Mouse (Mus musculus) CH12.LX (cell line): ENCODE measurements around the gene Wdr24. TPM values are rescaled to one million over a fixed set of nuclear protein-coding genes. Genes with fewer than 3 reads are reported as not detected.

Experiments used
- DNase-seq: peaks from one replicate; pipeline ENCODE4 v3.0.0-alpha.2; 2013; ENCODE audit errors: extremely low read depth
- H3K27ac ChIP-seq: 2 replicates; pipeline ENCODE4 v1.5.1; 2012; ENCODE audit warnings: low read depth, mild to moderate bottlenecking, control low read depth, moderate library complexity; ENCODE audit not compliant: insufficient read depth
- H3K27me3 ChIP-seq: replicated peaks from 2 replicates; pipeline ENCODE3; 2012; ENCODE audit warnings: inconsistent platforms
- H3K36me3 ChIP-seq, 2 experiments: replicated peaks in 1 of 2; 2 replicates each; pipeline versions ENCODE3 to v1.6.1; 2012; ENCODE audit warnings: inconsistent platforms in 1 of 2, low read length in 1 of 2, mild to moderate bottlenecking in 1 of 2, mixed read lengths in 1 of 2, moderate library complexity in 1 of 2; ENCODE audit not compliant: control insufficient read depth in 1 of 2, insufficient read depth in 1 of 2
- H3K4me1 ChIP-seq, 2 experiments: 2 replicates each; pipeline ENCODE4 v1.6.1; 2012; ENCODE audit warnings: inconsistent platforms in 1 of 2, moderate library complexity in 1 of 2; ENCODE audit not compliant: insufficient read depth in 2 of 2, control insufficient read depth in 1 of 2
- H3K4me2 ChIP-seq: 2 replicates; pipeline ENCODE4 v1.6.1; 2012; ENCODE audit warnings: low read depth, mild to moderate bottlenecking, control low read depth; ENCODE audit not compliant: poor library complexity, insufficient read depth, severe bottlenecking
- H3K4me3 ChIP-seq, 3 experiments: fragments of 150-350 bp in 1 of 3; sonication (generic) in 1 of 3; replicated peaks in 1 of 3; 2 replicates each; pipeline versions ENCODE3 to v1.5.1; 2011 to 2012; ENCODE audit warnings: low read depth in 2 of 3, low read length in 2 of 3, mild to moderate bottlenecking in 2 of 3, moderate library complexity in 2 of 3, control low read depth in 1 of 3, improper control_type of control experiment in 1 of 3, inconsistent platforms in 1 of 3, mixed read lengths in 1 of 3; ENCODE audit not compliant: poor library complexity in 1 of 3
- H3K79me2 ChIP-seq: replicated peaks from 2 replicates; pipeline ENCODE4 v1.6.1; 2012; ENCODE audit warnings: mild to moderate bottlenecking, moderate library complexity; ENCODE audit not compliant: control insufficient read depth, poor library complexity, insufficient read depth, severe bottlenecking; ENCODE audit errors: extremely low read depth
- H3K9ac ChIP-seq: 2 replicates; pipeline ENCODE4 v1.6.1; 2012; ENCODE audit warnings: low read depth, mild to moderate bottlenecking, control low read depth, moderate library complexity; ENCODE audit not compliant: insufficient read depth
- H3K9me3 ChIP-seq: replicated peaks from 2 replicates; pipeline ENCODE3; 2012; ENCODE audit warnings: low read length, inconsistent platforms, mixed read lengths
- BHLHE40 ChIP-seq: IDR thresholded peaks from 2 replicates; pipeline ENCODE4 v1.6.1; 2011; ENCODE audit warnings: mild to moderate bottlenecking, low read depth, low read length, improper control_type of control experiment
- CHD2 ChIP-seq: IDR thresholded peaks from 2 replicates; pipeline ENCODE4 v1.6.1; 2011; ENCODE audit warnings: low read length, improper control_type of control experiment
- E2F4 ChIP-seq: IDR thresholded peaks from 2 replicates; pipeline ENCODE4 v1.6.1; 2011; ENCODE audit warnings: low read depth, low read length, improper control_type of control experiment; ENCODE audit not compliant: insufficient replicate concordance
- HCFC1 ChIP-seq: IDR thresholded peaks from 2 replicates; pipeline ENCODE4 v1.6.1; 2012; ENCODE audit warnings: low read depth, mild to moderate bottlenecking, inconsistent platforms, low read length, improper control_type of control experiment
- JUN ChIP-seq: IDR thresholded peaks from 2 replicates; pipeline ENCODE4 v1.6.1; 2011; ENCODE audit warnings: low read depth, mild to moderate bottlenecking, low read length, improper control_type of control experiment, moderate library complexity; ENCODE audit not compliant: insufficient read depth
- MAFK ChIP-seq: IDR thresholded peaks from 2 replicates; pipeline ENCODE4 v1.6.1; 2011; ENCODE audit warnings: low read length, improper control_type of control experiment; ENCODE audit not compliant: insufficient replicate concordance
- MXI1 ChIP-seq: IDR thresholded peaks from 2 replicates; pipeline ENCODE4 v1.6.1; 2011; ENCODE audit warnings: mild to moderate bottlenecking, low read depth, low read length, improper control_type of control experiment
- MYC ChIP-seq: IDR thresholded peaks from 2 replicates; pipeline ENCODE4 v1.6.1; 2011; ENCODE audit warnings: low read depth, mild to moderate bottlenecking, improper control_type of control experiment, low read length
- PAX5 ChIP-seq: IDR thresholded peaks from 2 replicates; pipeline ENCODE4 v1.6.1; 2012; ENCODE audit warnings: low read length, inconsistent platforms, mixed read lengths
- USF1 ChIP-seq: IDR thresholded peaks from 2 replicates; pipeline ENCODE4 v1.6.1; 2014; ENCODE audit warnings: low read depth, mild to moderate bottlenecking, inconsistent platforms, low read length, improper control_type of control experiment
- USF2 ChIP-seq: conservative IDR thresholded peaks from 2 replicates; pipeline ENCODE4 v1.6.1; 2011; ENCODE audit warnings: low read depth, low read length, improper control_type of control experiment
- dilution Hi-C: fragments of 300-500 bp; cut with MboI; formaldehyde crosslinking; loops from 2 replicates; pipeline ENCODE4 v1.14.3; 2020; ENCODE audit warnings: low sequenced_read_pairs; ENCODE audit not compliant: extremely low pct_unique_long_range_greater_than_20kb, extremely low pct_ligation_motif_present
- in situ Hi-C: fragments of 300-500 bp; cut with MboI; formaldehyde crosslinking; loops from 3 replicates; pipeline ENCODE4 v1.14.3; 2019; ENCODE audit warnings: low sequenced_read_pairs, low pct_ligation_motif_present, low pct_unique_long_range_greater_than_20kb, mixed read lengths
- polyA plus RNA-seq: library from polyadenylated mRNA; unstranded; fragments of >175 nt; gene quantifications from 2 replicates; pipeline ENCODE4 v1.2.1, GENCODE M21; 2012; ENCODE audit warnings: low read depth; ENCODE audit not compliant: insufficient read length
- total RNA-seq, 2 experiments: library from RNA; depleted of rRNA; stranded (reverse); fragments of 300-350 nt in 1 of 2; fragments of >200 nt in 1 of 2; gene quantifications; 2 replicates each; pipeline ENCODE4 v1.2.3; 2012 to 2014

Wdr24 gene
- total and polyA plus RNA-seq, 3 experiments, result 20.4 to 28.6 (median 20.9) TPM

DNA sequence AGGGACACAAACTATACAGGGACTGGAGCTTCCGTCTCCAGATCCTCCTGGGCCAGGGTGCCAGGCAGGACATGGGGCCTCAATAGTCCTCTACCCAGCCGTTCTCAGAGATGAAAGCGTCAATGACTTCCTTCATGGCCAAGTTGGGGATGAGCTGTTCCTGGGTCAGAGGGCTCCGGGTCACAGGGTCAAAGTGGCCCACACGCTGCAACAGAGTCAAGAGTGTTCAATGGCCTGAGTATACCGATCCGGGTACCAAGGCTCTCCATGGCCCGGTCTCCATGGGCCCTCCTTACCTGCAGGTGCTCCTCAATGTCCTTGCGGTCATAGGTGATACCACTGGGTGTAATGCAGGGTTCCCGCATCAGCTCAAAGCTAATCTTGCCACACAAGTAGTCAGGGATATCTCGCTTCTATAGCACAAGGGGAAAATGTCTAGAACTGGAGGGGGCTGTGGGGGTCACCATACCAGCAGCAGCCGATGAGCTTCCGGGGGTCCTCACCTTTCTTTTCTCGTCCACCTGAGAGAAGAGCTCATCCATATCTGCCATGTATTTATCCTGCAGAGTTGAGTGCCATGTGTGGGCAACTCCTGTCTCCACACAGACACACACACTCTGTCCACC, 7.5 kb downstream of the Wdr24 start:
- DNase-seq, result no peak
- in situ Hi-C loops (no loop called here), dilution Hi-C loops (no loop called here)
- Histone ChIP-seq H3K4me1 (peaks cover 23 to 54% of the 10 kb centered on the region in 2 experiments), H3K36me3 (peaks cover 56 to 77% of the 10 kb centered on the region in 2 experiments), H3K27ac (no peak overlapping the region), H3K9ac (no peak overlapping the region; the same call in 1 of the 2 replicates), H3K9me3 (no peaks in the 10 kb centered on the region), H3K79me2 (peaks cover 14% of the 10 kb centered on the region), H3K27me3 (no peaks in the 10 kb centered on the region), H3K4me3 (peak overlapping the region in 1 of 3 experiments; percentile 13), H3K4me2 (no peak overlapping the region)
- TF ChIP-seq JUN (no peak), PAX5 (no peak), CHD2 (no peak), MAFK (no peak), USF2 (no peak), MYC (no peak), E2F4 (no peak)

DNA sequence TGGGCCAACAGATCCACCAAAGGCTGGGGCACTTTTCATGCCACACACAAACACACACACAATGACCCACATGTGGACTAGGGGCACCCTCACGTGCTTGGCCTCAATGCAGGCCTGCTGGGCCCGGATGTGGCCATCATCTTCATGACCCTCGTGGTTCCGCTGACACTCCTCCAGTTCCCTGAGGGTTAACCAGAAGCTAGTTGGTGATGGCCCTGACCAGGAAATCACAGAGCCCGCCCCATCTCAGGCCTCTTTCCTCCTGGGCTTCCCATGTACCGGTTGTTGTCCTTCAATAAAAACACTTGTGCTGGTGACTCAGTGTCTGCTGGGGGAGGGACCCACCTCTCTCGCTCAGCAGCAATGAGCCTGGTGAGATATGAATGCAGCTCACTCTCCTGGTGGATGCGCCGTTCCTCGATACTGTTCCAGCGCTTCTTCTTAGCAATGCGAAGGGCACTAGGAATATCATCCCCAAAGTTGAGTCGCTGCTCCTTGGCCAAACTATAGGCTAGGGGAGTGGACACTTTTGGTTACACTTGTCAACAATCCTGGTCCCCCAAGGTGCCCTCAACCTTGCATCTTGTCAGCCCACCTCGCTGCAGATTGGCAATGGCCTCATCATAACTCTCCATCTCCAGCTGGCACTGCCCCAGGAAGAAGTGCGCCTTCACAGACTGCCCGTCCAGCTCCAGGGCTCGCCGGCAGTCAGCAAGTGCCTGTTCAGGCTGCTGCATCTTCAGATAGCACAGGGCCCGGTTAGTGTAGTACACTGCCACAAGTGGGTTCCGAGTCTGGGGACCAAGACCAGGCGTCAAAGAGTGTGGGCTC, 8.2 kb downstream of the Wdr24 start:
- no peaks in the 10 kb centered on the region for H3K9me3 ChIP-seq
- H3K27me3 ChIP-seq, result no peaks in the 10 kb centered on the region
- no peak for DNase-seq
- in situ Hi-C loops (no loop called here), dilution Hi-C loops (no loop called here)
- H3K4me1 ChIP-seq, result peaks cover 23 to 48% of the 10 kb centered on the region in 2 experiments
- H3K9ac ChIP-seq, result peak overlapping the region; percentile 90
- H3K36me3 ChIP-seq, result peaks cover 56 to 77% of the 10 kb centered on the region in 2 experiments
- no peak for TF ChIP-seq MXI1
- no peak for TF ChIP-seq HCFC1
- no peak for TF ChIP-seq BHLHE40
- TF ChIP-seq USF1, result no peak
- TF ChIP-seq MAFK, result no peak
- H3K4me3 ChIP-seq, result peak overlapping the region; percentile 71 to 81 (median 80)
- peak overlapping the region; percentile 85 for H3K4me2 ChIP-seq
- peaks cover 14% of the 10 kb centered on the region for H3K79me2 ChIP-seq
- no peak overlapping the region for H3K27ac ChIP-seq
